Mouse (Mus musculus) bone marrow, adult 2 months (tissue): Measurements from ENCODE around the gene Tbc1d1.

Experiments
- CTCF ChIP-seq: fragments of 200-500 bp; IDR thresholded peaks from 2 replicates; pipeline ENCODE4 v1.5.1; 2011; ENCODE audit warnings: low read length, control low read depth; ENCODE audit not compliant: control insufficient read depth, insufficient read depth
- POLR2A ChIP-seq: fragments of 200-500 bp; IDR thresholded peaks from 2 replicates; pipeline ENCODE4 v1.6.1; 2011; ENCODE audit warnings: low read depth, mild to moderate bottlenecking, control low read depth, low read length, borderline replicate concordance; ENCODE audit not compliant: control insufficient read depth

- no peak for TF ChIP-seq CTCF
- no peak for TF ChIP-seq POLR2A
Observed at GRCm38 (mm10) chr5:64393530-64393929, 237.4 kb downstream of the Tbc1d1 start.
